Mouse (Mus musculus): Measurements from ENCODE around the gene Gm10188. TPM values are rescaled to one million over a fixed set of nuclear protein-coding genes. Genes with fewer than 3 reads are reported as not detected.

Gene Gm10188
- polyA plus RNA-seq, 1 experiment from 2014 or later = not detected

GRCm38 (mm10) chr1:132213076-132213475 lies 16.5 kb downstream of the Gm10188 start:
- no peak overlapping the region for H3K4me2 ChIP-seq (ENCODE audit: low read length)
- H3K27ac ChIP-seq = no peak overlapping the region
- no peak overlapping the region for H3K9ac ChIP-seq (ENCODE audit: low read depth, low read length)
- H3K36me3 ChIP-seq (ENCODE audit: insufficient read depth, low read length) = no peaks in the 10 kb centered on the region
- no peak overlapping the region for H3K4me3 ChIP-seq (replicated peaks; ENCODE audit: low read depth, low read length)
- H3K4me1 ChIP-seq (replicated peaks; ENCODE audit: insufficient read depth, low read length) = 0 out of 2 replicates have a peak, but pooled peaks cover 3% of the 10 kb centered on the region
- H3K27me3 ChIP-seq (ENCODE audit: insufficient read depth, low read length) = no peaks in the 10 kb centered on the region
- no peak for TF ChIP-seq CTCF (IDR thresholded peaks at IDR 0.05; ENCODE audit: low read depth)
- DNase-seq (ENCODE audit: low spot score) = peak; percentile 14
- WGBS = 42% methylated on average over 6 of the region's 6 CpGs
- H3K9me3 ChIP-seq (replicated peaks; ENCODE audit: low read length) = no peaks in the 10 kb centered on the region
- ATAC-seq (replicated peaks; ENCODE audit: low FRiP score, low read depth) = no peak

GRCm38 (mm10) chr1:132212218-132212617 lies 17.3 kb downstream of the Gm10188 start:
- 0 out of 2 replicates have a peak, but pooled peaks have one; percentile 25 for ATAC-seq (replicated peaks; ENCODE audit: low FRiP score, low read depth)
- H3K36me3 ChIP-seq (ENCODE audit: insufficient read depth, low read length) = no peaks in the 10 kb centered on the region
- no peak overlapping the region for H3K27ac ChIP-seq
- 4% methylated on average over 20 of the region's 20 CpGs for WGBS
- peak overlapping the region; percentile 43 for H3K4me2 ChIP-seq (ENCODE audit: low read length)
- H3K27me3 ChIP-seq (ENCODE audit: insufficient read depth, low read length) = no peaks in the 10 kb centered on the region
- H3K9me3 ChIP-seq (replicated peaks; ENCODE audit: low read length) = no peaks in the 10 kb centered on the region
- peak; percentile 69 for DNase-seq (ENCODE audit: low spot score)
- 0 out of 2 replicates have a peak, but pooled peaks cover 3% of the 10 kb centered on the region for H3K4me1 ChIP-seq (replicated peaks; ENCODE audit: insufficient read depth, low read length)
- no peak overlapping the region for H3K9ac ChIP-seq (ENCODE audit: low read depth, low read length)
- peak overlapping the region; percentile 16; the same call in 1 of the 2 replicates for H3K4me3 ChIP-seq (replicated peaks; ENCODE audit: low read depth, low read length)
- TF ChIP-seq CTCF (IDR thresholded peaks at IDR 0.05; ENCODE audit: low read depth) = peak; percentile 72

- TF ChIP-seq CTCF (IDR thresholded peaks at IDR 0.05; ENCODE audit: low read depth) = no peak
- Histone ChIP-seq H3K36me3 (ENCODE audit: insufficient read depth, low read length) (no peaks in the 10 kb centered on the region), H3K4me3 (replicated peaks; ENCODE audit: low read depth, low read length) (no peak overlapping the region), H3K9ac (ENCODE audit: low read depth, low read length) (no peak overlapping the region), H3K4me2 (ENCODE audit: low read length) (peak overlapping the region; percentile 43; the same call in 1 of the 2 replicates), H3K27ac (no peak overlapping the region), H3K4me1 (replicated peaks; ENCODE audit: insufficient read depth, low read length) (0 out of 2 replicates have a peak, but pooled peaks cover 3% of the 10 kb centered on the region), H3K9me3 (replicated peaks; ENCODE audit: low read length) (no peaks in the 10 kb centered on the region), H3K27me3 (ENCODE audit: insufficient read depth, low read length) (no peaks in the 10 kb centered on the region)
- no peak for ATAC-seq (replicated peaks; ENCODE audit: low FRiP score, low read depth)
- DNase-seq (ENCODE audit: low spot score) = no peak
- WGBS = 42% methylated on average over 12 of the region's 12 CpGs
These were observed 17.9 kb downstream of the Gm10188 start for GRCm38 (mm10) chr1:132211672-132212071.

GRCm38 (mm10) chr1:132210922-132211321 lies 18.6 kb downstream of the Gm10188 start:
- TF ChIP-seq CTCF (IDR thresholded peaks at IDR 0.05; ENCODE audit: low read depth) = peak; percentile 67
- H3K4me2 ChIP-seq (ENCODE audit: low read length) = no peak overlapping the region
- H3K4me3 ChIP-seq (replicated peaks; ENCODE audit: low read depth, low read length) = no peak overlapping the region
- no peaks in the 10 kb centered on the region for H3K27me3 ChIP-seq (ENCODE audit: insufficient read depth, low read length)
- 0 out of 2 replicates have a peak, but pooled peaks cover 3% of the 10 kb centered on the region for H3K4me1 ChIP-seq (replicated peaks; ENCODE audit: insufficient read depth, low read length)
- ATAC-seq (replicated peaks; ENCODE audit: low FRiP score, low read depth) (no peak), DNase-seq (ENCODE audit: low spot score) (peak; percentile 49)
- no peak overlapping the region for H3K27ac ChIP-seq
- H3K36me3 ChIP-seq (ENCODE audit: insufficient read depth, low read length) = no peaks in the 10 kb centered on the region
- no peak overlapping the region for H3K9ac ChIP-seq (ENCODE audit: low read depth, low read length)
- 28% methylated on average over 7 of the region's 7 CpGs for WGBS
- H3K9me3 ChIP-seq (replicated peaks; ENCODE audit: low read length) = no peaks in the 10 kb centered on the region

- TF ChIP-seq CTCF (IDR thresholded peaks at IDR 0.05; ENCODE audit: low read depth) = no peak
- no peaks in the 10 kb centered on the region for H3K27me3 ChIP-seq (ENCODE audit: insufficient read depth, low read length)
- no peaks in the 10 kb centered on the region for H3K9me3 ChIP-seq (replicated peaks; ENCODE audit: low read length)
- H3K27ac ChIP-seq = no peak overlapping the region
- no peak overlapping the region for H3K9ac ChIP-seq (ENCODE audit: low read depth, low read length)
- ATAC-seq (replicated peaks; ENCODE audit: low FRiP score, low read depth) = no peak
- 29% methylated on average over 10 of the region's 10 CpGs for WGBS
- H3K4me3 ChIP-seq (replicated peaks; ENCODE audit: low read depth, low read length) = no peak overlapping the region
- 0 out of 2 replicates have a peak, but pooled peaks cover 3% of the 10 kb centered on the region for H3K4me1 ChIP-seq (replicated peaks; ENCODE audit: insufficient read depth, low read length)
- no peaks in the 10 kb centered on the region for H3K36me3 ChIP-seq (ENCODE audit: insufficient read depth, low read length)
- DNase-seq (ENCODE audit: low spot score) = no peak
- H3K4me2 ChIP-seq (ENCODE audit: low read length) = no peak overlapping the region
These were observed 20.2 kb downstream of the Gm10188 start for GRCm38 (mm10) chr1:132209400-132209799.

GRCm38 (mm10) chr1:132208154-132208553 lies 21.4 kb downstream of the Gm10188 start:
- 15% methylated on average over 4 of the region's 4 CpGs for WGBS
- H3K36me3 ChIP-seq (ENCODE audit: insufficient read depth, low read length) = no peaks in the 10 kb centered on the region
- H3K9me3 ChIP-seq (replicated peaks; ENCODE audit: low read length) = no peaks in the 10 kb centered on the region
- ATAC-seq (replicated peaks; ENCODE audit: low FRiP score, low read depth) (no peak), DNase-seq (ENCODE audit: low spot score) (peak; percentile 40)
- no peak overlapping the region for H3K4me3 ChIP-seq (replicated peaks; ENCODE audit: low read depth, low read length)
- H3K27ac ChIP-seq = no peak overlapping the region
- H3K4me1 ChIP-seq (replicated peaks; ENCODE audit: insufficient read depth, low read length) = 0 out of 2 replicates have a peak, but pooled peaks cover 3% of the 10 kb centered on the region
- TF ChIP-seq CTCF (IDR thresholded peaks at IDR 0.05; ENCODE audit: low read depth) = no peak
- no peak overlapping the region for H3K4me2 ChIP-seq (ENCODE audit: low read length)
- no peaks in the 10 kb centered on the region for H3K27me3 ChIP-seq (ENCODE audit: insufficient read depth, low read length)
- no peak overlapping the region for H3K9ac ChIP-seq (ENCODE audit: low read depth, low read length)

GRCm38 (mm10) chr1:132206828-132207227 lies 22.7 kb downstream of the Gm10188 start:
- Histone ChIP-seq H3K4me2 (ENCODE audit: low read length) (no peak overlapping the region), H3K4me3 (replicated peaks; ENCODE audit: low read depth, low read length) (no peak overlapping the region), H3K27me3 (ENCODE audit: insufficient read depth, low read length) (no peaks in the 10 kb centered on the region), H3K27ac (no peak overlapping the region), H3K9me3 (replicated peaks; ENCODE audit: low read length) (no peaks in the 10 kb centered on the region), H3K36me3 (ENCODE audit: insufficient read depth, low read length) (no peaks in the 10 kb centered on the region), H3K9ac (ENCODE audit: low read depth, low read length) (no peak overlapping the region), H3K4me1 (replicated peaks; ENCODE audit: insufficient read depth, low read length) (no peaks in the 10 kb centered on the region)
- TF ChIP-seq CTCF (IDR thresholded peaks at IDR 0.05; ENCODE audit: low read depth) = no peak
- 94% methylated on average over 3 of the region's 3 CpGs for WGBS
- ATAC-seq (replicated peaks; ENCODE audit: low FRiP score, low read depth) (no peak), DNase-seq (ENCODE audit: low spot score) (no peak)

Measured in kidney, postnatal 0 days (tissue).